Mouse (Mus musculus) fat pad, adult 2 months (tissue): ENCODE measurements around the gene Gm11549.

Experiments used
- DNase-seq: peaks from one replicate; pipeline ENCODE4 v3.0.0-alpha.2; 2011; ENCODE audit warnings: low read depth, low spot score; ENCODE audit errors: extremely low read depth

Gene Gm11549

DNA sequence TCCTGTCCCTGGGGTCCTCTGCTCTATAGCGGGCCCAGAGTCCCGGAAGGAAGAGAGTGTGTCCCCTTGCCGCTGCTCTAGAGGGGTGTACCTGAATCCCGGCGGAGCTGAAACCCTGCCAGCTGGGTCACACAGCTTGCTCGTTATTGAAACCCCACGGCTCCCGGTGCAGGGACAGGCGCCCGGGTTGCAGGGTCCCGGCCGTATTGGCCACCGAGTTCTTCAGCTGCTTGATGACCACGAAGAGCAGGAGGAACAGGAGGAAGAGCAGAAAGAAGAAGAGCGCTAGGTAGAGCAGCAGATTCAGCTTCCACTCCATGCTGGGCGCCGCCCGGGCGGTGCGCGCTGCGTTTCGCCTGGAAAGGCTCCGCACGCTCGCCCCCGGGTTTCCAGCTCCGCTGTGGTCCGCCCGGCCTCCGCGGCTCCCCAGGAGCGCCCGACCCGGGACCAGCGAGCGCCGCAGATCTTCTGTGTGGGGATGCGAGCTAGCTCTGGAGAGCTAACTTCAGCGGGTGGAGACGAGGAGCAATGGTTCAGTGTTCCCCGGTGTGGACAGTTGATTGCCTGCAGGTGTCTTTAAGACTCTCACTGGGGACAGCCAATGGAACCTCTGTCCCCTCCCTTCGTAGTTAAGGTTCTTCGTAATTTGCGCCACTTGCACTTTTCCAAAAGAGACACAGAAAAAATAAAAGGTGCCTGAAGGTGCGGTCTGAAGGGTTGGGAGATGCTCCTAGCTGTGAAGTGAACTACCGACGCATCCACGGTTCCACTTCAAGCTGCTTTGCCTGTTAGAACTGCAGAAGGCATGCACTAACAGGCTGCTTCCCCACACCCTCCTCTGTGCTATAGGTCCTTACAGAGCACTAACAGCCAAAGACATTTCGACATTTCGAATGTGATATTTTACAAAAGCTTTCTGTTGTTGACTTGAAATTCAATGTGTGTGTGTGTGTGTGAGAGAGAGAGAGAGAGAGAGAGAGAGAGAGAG lies at the start of gene Gm11549:
TSS of gene Gm11549 (minus strand) at position 741 of the 988 bp plus-strand sequence.
- no peak for DNase-seq

DNA sequence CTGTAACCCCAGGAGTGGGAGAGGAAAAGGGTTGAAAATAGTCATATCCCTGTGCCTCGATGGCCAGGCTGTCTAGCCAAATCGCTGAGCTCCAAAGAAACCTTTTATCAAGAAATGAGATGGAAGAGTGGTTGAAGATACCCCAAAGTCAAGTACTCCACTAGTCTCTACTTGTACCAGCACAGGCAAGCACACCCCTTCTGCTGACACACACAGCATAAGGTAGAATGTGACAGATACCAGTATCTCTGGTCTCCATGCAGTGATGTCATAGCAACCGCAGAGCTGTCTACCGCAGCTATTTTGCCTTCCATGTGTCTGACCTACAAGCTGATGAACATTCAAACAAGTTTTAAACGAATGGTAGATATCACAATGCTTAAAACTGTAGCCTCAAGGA lies 48.2 kb upstream of the Gm11549 start:
- no peak for DNase-seq

DNA sequence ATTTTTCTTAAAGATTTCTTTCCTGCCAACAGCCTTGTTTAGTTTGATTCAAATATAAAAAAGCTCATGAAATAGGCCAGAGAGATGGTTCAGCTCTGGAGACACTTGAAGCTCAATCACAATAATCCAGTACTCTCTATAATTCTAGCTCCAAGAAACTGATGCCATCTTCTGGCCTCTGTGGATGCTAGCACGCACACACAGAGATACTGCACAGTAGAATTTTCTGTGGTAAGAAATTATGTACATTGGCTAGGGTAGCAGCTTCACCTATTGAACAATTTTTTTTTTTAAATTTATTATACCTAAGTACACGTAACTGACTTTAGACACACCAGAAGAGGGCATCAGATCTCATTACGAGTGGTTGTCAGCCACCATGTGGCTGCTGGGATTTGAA lies 42.1 kb upstream of the Gm11549 start:
- DNase-seq: no peak

DNA sequence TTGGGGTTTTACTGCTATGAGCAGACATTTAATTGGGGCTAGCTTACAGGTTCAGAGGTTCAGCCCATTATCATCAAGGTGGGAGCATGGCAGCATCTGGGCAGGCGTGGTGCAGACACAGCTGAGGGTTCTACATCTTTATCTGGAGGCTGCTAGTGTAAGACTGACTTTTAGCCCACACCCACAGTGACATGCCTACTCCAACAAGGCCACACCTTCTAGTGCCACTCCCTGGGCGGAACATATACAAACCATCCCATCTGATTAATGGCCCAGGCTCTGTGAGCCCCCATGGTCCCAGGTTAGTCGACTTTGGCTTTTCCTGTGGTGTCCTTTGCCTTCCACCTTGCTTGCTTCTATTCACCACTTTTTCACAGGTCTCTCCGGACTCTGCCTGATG lies 38.0 kb upstream of the Gm11549 start:
- DNase-seq: no peak

DNA sequence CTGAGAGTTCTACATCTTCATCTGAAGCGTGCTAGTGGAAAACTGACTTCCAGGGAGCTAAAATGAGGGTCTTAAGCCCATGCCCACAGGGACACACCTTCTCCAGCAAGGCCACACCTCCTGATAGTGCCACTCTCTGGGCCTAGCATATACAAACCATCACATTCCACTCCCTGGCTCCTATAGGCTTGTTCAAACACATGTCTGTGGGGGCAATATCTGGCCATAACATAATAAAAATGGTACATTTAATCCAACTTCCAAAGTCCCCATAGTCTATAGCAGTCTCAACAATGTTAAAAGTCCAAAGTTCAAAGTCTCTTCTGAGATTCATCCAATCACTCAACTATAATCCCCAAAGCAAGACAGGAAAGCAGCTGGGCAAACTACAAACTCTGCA lies 36.0 kb upstream of the Gm11549 start:
- no peak for DNase-seq

DNA sequence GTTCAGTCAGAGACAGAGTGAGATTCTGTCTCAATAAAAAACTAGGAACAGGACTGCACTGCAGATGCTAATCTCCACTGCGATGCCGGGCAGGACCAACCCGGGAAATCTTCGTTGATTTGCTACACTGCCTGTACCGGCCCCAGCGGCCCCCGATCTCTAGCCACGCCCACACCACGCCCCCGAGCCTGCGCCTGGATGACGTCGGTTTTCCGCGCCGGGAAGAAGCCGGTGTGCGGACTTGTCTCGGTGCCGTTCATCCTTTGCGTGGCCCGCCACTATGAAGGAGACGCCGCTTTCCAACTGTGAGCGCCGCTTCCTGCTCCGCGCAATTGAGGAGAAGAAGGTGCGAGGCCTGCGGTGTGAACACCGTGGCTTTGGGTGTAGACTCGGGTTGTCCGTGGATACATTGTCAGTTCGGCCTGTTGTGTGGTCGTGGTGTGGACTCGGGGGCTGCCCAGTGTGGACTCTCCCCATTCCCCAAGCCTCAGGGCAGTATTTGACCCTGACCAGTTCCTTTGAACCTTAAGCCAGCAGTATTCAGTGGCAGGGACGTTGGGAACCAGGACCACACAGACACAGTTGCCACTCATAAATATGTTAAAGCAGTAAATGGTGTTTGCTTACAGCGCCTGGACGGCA lies 30.9 kb upstream of the Gm11549 start, which contains the start of gene Exosc9:
TSS of gene Exosc9 (plus strand) at position 201 of the 642 bp plus-strand sequence.
- no peak for DNase-seq

DNA sequence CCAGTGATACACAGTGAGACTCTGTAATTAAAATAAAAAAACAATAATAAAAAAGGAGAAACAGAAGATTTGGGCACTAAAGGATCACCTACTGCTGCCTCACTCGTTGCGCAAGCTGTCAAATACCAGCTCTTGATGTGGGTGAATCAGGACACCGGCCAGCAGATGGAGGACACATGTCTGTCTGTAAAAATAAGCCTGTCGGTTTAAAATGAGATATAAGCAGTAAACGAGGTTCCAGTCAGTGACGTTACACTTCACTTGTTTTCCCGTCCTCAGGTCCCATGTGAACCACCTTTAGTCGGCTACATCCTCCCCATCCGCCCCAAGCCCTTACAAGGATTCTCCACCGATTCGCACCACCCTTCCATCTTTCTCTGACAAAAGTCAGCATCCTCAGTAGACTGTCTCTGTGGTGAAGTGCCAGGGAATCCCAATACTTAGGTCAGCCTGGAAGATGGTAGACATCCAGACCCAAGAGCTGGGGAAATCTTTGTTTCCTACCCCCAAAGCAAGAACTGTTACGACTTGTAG lies 30.3 kb upstream of the Gm11549 start:
- no peak for DNase-seq

DNA sequence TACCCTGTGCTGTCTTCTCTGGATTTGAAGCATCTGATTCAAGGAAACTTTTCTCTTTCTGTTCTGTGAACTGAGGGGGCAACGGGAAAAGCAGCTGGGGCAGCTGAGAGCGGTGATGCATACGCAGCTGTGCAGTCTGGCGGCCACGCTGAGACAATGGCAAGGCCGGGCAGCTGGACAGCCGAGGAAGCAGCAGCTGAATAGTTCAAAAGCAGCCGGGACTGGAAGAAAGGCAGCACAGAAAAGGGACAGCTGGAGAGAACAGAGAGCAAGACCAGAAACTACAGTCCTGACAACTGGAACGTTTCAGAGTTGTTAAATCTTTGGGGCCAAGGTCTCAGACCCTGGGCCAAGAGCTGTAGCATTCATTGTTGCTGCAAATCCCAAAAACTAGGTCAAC lies 29.7 kb upstream of the Gm11549 start:
- DNase-seq: no peak

DNA sequence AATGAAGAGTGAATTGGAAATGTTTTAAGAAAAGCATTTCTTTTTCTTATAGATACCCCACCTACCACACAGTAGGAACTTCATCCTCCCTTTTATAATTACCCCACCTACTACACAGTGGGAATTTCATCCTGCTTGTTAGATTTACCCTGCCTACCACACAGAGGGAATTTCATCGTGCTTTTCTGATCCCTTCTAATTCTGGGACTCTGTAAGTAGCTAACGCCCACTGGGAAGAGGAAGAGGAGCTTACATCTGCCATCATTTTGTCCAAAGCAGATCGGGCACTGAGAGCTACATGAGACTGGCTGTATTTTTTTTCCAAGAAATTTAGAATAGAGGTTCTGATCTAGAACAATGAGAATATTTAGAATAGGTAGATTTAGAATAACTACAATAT lies 23.3 kb upstream of the Gm11549 start:
- no peak for DNase-seq

DNA sequence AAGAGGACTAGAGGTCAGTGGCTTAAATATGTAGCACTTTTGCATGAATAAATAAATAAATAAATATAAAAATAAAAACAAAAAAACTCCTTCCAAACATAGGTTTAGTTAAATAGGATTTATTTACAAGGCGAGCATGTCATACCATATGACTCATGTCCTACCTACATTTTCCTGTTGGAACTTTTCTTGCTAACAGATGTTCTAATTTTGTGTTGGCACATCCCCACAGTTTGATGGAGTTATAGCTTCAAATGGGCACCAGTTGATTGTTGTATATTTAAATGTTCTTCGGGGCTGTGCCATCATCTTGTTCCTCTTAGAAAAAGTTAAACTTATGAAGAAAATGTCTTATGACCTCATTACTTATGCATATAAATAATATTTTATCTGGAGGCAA lies 19.8 kb upstream of the Gm11549 start:
- no peak for DNase-seq

DNA sequence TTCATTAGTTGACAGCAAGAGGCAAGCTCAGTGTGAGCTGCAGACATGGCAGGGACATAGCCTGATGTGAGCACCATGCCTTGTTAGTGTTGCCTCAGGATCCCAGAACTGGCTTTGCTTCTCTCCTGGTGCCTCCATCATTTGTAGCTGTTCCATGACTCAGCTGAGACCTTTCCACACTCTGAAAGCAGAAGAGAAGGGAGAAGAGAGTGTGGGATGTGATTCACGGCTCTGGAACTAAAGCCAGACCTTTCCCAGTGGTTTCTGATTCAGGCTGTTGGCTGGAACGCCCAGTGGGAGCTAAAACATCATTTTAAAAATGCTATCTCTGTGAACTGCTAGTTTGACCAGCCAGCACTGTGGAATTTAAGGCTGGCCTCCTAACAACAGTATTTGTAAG lies 19.1 kb upstream of the Gm11549 start:
- DNase-seq: no peak

DNA sequence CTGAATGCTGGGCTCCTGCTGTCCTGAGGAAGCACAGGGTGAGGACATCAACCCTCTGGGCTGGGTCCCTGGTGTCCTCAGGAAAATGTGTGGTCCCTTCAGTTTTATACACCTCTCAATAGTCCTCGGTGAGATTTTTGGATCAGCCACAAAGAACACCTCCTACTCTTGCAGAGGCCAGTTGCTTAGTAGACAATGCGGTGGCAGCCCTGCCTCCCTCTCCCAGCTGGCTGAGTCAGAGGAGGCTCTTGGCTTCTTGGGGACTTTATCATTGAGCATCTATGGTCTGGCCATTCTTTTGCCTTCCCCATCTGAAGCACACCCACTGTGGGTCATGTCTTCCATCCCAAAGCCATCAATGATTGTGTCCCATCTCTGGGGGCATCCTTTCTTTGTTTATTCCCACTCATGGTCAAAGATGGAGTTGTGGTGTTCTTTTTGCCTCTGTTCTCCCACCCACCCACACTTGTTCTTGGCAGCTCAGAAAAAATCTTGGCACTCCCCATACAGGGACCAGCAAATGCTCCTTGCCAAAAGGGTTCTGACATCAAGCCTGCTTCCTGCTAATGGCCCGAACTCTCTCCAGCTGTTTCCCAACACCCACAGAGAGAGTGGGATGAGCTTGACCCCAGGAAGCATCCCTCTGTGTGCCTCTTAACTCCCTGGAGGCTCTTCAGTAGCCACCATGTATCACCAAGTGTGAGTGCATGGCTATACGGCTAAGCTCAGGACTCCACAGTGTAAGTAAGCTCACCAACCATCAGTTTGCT lies 16.3 kb upstream of the Gm11549 start:
- no peak for DNase-seq

DNA sequence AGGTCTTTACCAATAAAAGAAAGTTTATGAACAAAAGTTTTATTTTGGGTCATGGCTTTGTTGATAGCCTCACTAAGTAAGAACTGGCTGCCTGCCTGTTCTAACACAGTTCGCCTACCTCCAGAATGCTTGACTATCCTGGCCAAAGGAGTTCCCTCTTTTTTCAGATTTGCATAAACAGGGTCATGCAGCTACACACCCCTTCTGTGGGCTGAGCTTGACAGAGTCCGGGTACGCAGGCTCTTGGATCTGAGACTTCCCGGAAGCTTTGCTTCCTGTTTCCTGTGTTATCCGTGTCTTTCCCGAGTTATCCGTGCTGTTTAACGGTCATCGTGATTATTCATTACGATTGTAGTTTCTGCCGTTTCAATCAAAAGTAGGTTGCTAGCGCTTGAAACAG lies 14.4 kb upstream of the Gm11549 start:
- no peak for DNase-seq

DNA sequence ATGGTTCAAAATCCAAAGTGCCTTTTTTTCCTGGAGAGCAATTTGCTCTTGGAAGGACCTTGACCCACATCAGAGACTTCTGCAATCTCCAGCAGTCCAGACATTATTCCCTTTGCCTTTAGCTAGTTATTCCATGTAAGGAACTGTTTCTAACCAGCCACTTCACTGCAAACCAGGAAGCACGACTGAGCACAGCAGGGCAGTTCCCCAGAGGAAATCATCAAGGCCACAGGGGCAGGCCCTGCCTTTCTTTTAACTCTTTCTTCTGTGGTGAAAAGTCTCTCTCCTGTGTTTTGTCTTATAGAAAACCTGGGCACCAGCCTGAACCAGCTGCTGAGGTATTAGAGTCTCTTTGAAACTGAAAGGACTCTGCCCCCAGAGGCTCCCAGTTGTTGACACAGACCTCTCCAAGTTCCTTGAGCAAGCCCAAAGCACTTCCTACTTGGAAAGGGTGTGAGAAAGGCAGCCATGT lies 11.6 kb upstream of the Gm11549 start:
- no peak for DNase-seq

DNA sequence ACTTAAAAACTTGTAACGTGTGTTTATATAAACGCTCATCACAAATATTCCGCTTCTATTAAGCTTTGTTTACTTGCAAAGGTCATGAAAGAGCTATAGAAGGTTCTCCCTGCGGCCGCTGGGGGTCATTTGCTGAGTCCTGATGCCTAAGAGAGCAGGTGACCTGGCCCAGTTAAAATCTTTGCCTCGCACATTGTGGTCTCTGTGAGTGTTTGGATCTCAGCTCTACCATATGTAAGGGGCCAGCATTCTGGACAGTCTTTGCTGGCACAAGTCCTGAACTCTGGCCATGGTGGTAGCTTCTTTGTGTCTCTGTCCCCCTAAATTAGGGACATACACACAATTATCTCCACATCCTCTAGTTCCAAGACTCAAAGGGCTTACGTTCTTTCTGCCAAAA lies 11.1 kb upstream of the Gm11549 start:
- DNase-seq: no peak

DNA sequence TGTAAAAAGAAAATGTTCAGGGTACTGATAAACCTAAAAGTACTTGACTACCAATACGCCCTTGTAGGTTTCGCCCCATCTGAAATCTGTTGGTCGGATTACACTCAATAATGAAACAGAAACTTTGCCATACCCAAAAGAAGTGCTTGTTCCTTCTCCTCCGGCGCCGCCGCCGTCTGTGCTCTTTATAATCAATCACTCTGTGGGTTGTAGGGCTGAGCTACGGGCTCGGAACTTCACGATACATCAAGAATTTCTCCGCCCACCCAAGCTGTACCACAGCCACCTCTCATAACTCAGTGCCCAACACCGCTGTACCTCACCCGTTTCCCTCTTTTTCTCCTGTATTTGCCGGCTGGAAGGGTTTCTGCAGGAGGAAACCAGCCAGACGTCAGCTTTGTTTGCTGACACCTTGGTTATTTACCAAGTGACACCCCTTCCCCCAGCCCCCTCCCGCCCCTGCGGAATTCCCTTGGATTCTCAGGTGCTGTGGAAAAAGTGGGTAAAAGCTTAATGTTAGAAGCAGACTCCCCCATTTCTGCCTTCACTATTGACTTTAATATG lies 10.4 kb upstream of the Gm11549 start:
- no peak for DNase-seq

DNA sequence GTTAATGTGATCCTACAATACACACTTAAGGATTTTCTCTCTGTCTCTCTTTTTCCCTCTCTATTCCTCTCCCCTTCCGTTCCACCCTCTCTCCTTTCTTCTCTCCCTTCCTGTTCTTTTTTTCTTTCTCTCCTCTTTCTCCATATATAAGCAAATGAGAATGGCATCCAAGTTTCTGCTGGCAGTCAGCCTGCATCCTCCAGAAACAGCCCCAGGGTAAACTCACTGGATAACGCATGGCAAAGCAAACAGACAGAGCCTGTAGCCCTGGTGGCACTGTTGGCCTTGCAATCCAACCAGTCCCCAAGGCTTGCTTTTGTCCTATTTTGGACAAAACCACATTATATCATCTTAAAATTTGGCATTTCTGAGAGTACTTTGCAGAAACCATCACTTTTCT lies 9.6 kb upstream of the Gm11549 start:
- DNase-seq: no peak

DNA sequence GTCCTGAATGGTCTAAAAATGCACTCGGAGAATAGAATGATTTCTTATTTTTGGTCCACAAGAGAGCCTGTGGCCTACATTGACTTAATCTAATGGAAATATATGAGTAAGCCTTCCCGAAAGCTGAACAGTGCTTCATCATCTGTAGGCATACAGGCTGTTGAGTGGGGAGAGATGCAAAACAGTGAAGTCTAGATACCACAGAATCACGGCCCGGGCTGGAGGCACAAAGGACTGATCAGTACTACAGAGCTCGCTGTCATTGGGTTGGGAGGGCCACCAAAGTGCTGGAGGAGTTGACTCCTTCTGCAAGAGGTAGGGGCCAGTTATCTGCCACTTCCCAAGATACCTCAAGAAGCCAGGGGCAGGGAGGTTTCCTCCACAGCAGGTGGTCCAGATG lies 9.2 kb upstream of the Gm11549 start:
- DNase-seq: no peak

DNA sequence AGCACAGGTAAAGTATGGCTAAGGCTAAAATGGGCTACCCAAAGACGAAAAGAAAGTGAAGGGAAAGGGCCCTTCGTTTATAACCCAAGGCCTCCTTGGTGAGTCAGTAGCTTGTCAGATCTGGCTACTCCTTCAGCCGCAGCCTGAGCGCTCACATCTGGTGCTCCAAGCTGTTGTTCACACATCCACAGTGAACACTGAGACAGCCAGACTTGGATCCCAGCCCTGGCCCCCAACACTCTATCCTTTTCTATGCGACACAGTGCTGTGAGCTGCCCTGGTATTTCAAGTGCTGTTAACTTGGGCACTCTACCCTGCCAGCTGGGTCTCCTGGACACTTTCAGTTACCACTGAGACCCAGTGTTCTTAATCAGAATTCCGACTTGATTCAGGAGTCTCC lies 8.7 kb upstream of the Gm11549 start:
- DNase-seq: no peak

DNA sequence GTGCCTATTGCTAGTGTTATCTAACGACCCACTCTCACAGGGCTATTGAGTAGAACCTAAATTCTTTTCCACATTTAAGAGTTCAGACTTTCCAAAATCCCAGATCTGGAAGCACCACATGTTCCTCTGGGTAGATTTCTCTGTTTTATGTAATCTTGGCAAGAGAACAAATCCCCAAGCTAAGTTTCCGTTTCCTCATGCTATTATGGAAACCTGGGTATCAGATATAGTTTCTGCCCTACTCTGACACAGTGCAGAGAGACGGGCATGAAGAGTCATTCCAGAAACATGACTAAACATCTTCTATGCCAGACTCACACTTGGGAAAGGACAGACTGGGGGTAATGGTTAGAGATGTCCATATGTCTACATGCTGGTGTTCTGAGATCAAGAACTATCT lies 2.9 kb upstream of the Gm11549 start:
- DNase-seq: no peak

DNA sequence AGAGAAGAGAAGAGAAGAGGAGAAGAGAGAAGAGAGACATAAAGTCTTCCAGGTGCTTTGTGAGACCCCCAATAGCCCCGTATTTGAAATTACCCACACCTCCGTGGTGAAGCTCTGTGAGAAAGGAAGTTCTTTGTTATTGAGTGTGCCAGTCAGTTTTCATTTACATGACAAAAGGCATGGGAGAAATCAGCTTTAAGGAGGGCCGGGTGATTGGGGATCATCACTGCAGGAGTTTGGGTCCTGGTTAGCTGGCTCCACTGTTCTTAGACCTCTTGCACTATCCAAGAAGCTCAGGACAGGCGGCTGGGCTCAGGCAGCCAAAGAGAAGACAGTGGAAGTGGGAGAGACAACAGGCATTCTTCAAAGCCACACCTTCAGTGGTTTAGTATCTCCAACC lies 524 bp upstream of the Gm11549 start:
- DNase-seq: no peak
